Mouse (Mus musculus): ENCODE results near the gene Cd3d. TPM values are rescaled to one million over a fixed set of nuclear protein-coding genes. Genes with fewer than 3 reads are reported as not detected.

Gene Cd3d
- polyA plus RNA-seq, 1 experiment from 2014 or later: not detected

GRCm38 (mm10) chr9:44980242-44980641 lies 1.3 kb upstream of the Cd3d start, which contains the start of gene Cd3g:
TSS of gene Cd3g (minus strand) at chr9:44980431.
- Histone ChIP-seq H3K36me3 (replicated peaks) (no peaks in the 10 kb centered on the region), H3K27me3 (ENCODE audit: poor library complexity, severe bottlenecking) (no peaks in the 10 kb centered on the region), H3K27ac (no peak within 1 kb of the TSS), H3K4me3 (no peak within 1 kb of the TSS), H3K4me1 (no peaks in the 10 kb centered on the region), H3K9me3 (no peaks in the 10 kb centered on the region)
- no peak for DNase-seq (ENCODE audit: extremely low spot score, low spot score)
- 75% methylated on average over 3 of the region's 3 CpGs for WGBS

- H3K27ac ChIP-seq: no peak overlapping the region
- no peak overlapping the region for H3K4me3 ChIP-seq
- no peaks in the 10 kb centered on the region for H3K4me1 ChIP-seq
- no peaks in the 10 kb centered on the region for H3K9me3 ChIP-seq
- H3K36me3 ChIP-seq (replicated peaks): no peaks in the 10 kb centered on the region
- no peaks in the 10 kb centered on the region for H3K27me3 ChIP-seq (ENCODE audit: poor library complexity, severe bottlenecking)
- DNase-seq (ENCODE audit: extremely low spot score, low spot score): no peak
- WGBS: 94% methylated on average over 2 of the region's 2 CpGs
These were observed 482 bp upstream of the Cd3d start for GRCm38 (mm10) chr9:44981104-44981503.

GRCm38 (mm10) chr9:44982081-44982480 lies 495 bp downstream of the Cd3d start:
- Histone ChIP-seq H3K27ac (no peak overlapping the region), H3K27me3 (ENCODE audit: poor library complexity, severe bottlenecking) (no peaks in the 10 kb centered on the region), H3K4me3 (no peak overlapping the region), H3K9me3 (no peaks in the 10 kb centered on the region), H3K4me1 (no peaks in the 10 kb centered on the region), H3K36me3 (replicated peaks) (no peaks in the 10 kb centered on the region)
- 91% methylated on average over 8 of the region's 8 CpGs for WGBS
- DNase-seq (ENCODE audit: extremely low spot score, low spot score): no peak

- DNase-seq (ENCODE audit: extremely low spot score, low spot score): no peak
- Histone ChIP-seq H3K4me1 (no peaks in the 10 kb centered on the region), H3K27me3 (ENCODE audit: poor library complexity, severe bottlenecking) (no peaks in the 10 kb centered on the region), H3K4me3 (no peak overlapping the region), H3K9me3 (no peaks in the 10 kb centered on the region), H3K36me3 (replicated peaks) (no peaks in the 10 kb centered on the region), H3K27ac (no peak overlapping the region)
- 91% methylated on average over 3 of the region's 3 CpGs for WGBS
These were observed 945 bp downstream of the Cd3d start for GRCm38 (mm10) chr9:44982531-44982930.

GRCm38 (mm10) chr9:44983001-44983400 lies 1.4 kb downstream of the Cd3d start:
- Histone ChIP-seq H3K4me3 (no peak overlapping the region), H3K27me3 (ENCODE audit: poor library complexity, severe bottlenecking) (no peaks in the 10 kb centered on the region), H3K27ac (no peak overlapping the region), H3K9me3 (no peaks in the 10 kb centered on the region), H3K36me3 (replicated peaks) (no peaks in the 10 kb centered on the region), H3K4me1 (no peaks in the 10 kb centered on the region)
- 86% methylated on average over 2 of the region's 2 CpGs for WGBS
- DNase-seq (ENCODE audit: extremely low spot score, low spot score): no peak

GRCm38 (mm10) chr9:44985721-44986161 lies 4.2 kb downstream of the Cd3d start:
- no peaks in the 10 kb centered on the region for H3K9me3 ChIP-seq
- WGBS: 85% methylated on average over 3 of the region's 3 CpGs
- no peaks in the 10 kb centered on the region for H3K4me1 ChIP-seq
- no peak for DNase-seq (ENCODE audit: extremely low spot score, low spot score)
- no peaks in the 10 kb centered on the region for H3K27me3 ChIP-seq (ENCODE audit: poor library complexity, severe bottlenecking)
- H3K36me3 ChIP-seq (replicated peaks): no peaks in the 10 kb centered on the region
- no peak overlapping the region for H3K4me3 ChIP-seq
- no peak overlapping the region for H3K27ac ChIP-seq

GRCm38 (mm10) chr9:44986242-44986781 lies 4.7 kb downstream of the Cd3d start:
- 77% methylated on average over 14 of the region's 14 CpGs for WGBS

GRCm38 (mm10) chr9:44986976-44987375 lies 5.4 kb downstream of the Cd3d start:
- Histone ChIP-seq H3K27me3 (ENCODE audit: poor library complexity, severe bottlenecking) (no peaks in the 10 kb centered on the region), H3K36me3 (replicated peaks) (no peaks in the 10 kb centered on the region), H3K4me3 (no peak overlapping the region), H3K27ac (no peak overlapping the region), H3K9me3 (no peaks in the 10 kb centered on the region), H3K4me1 (no peaks in the 10 kb centered on the region)
- 79% methylated on average over 5 of the region's 5 CpGs for WGBS
- DNase-seq (ENCODE audit: extremely low spot score, low spot score): no peak

More at GRCm38 (mm10) chr9:44986242-44986781, 4.7 kb downstream of the Cd3d start:
- H3K36me3 ChIP-seq (replicated peaks): no peaks in the 10 kb centered on the region
- no peak overlapping the region for H3K27ac ChIP-seq
- no peaks in the 10 kb centered on the region for H3K9me3 ChIP-seq
- no peaks in the 10 kb centered on the region for H3K27me3 ChIP-seq (ENCODE audit: poor library complexity, severe bottlenecking)
- no peaks in the 10 kb centered on the region for H3K4me1 ChIP-seq
- H3K4me3 ChIP-seq: no peak overlapping the region
- no peak for DNase-seq (ENCODE audit: extremely low spot score, low spot score)

- H3K4me1 ChIP-seq: no peaks in the 10 kb centered on the region
- H3K4me3 ChIP-seq: no peak overlapping the region
- no peaks in the 10 kb centered on the region for H3K27me3 ChIP-seq (ENCODE audit: poor library complexity, severe bottlenecking)
- no peak for DNase-seq (ENCODE audit: extremely low spot score, low spot score)
- no peak overlapping the region for H3K27ac ChIP-seq
- no peaks in the 10 kb centered on the region for H3K36me3 ChIP-seq (replicated peaks)
- no peaks in the 10 kb centered on the region; the same call in 1 of the 2 replicates for H3K9me3 ChIP-seq
- 87% methylated on average over 2 of the region's 2 CpGs for WGBS
These were observed 10.2 kb downstream of the Cd3d start for GRCm38 (mm10) chr9:44991821-44992220.

- no peak overlapping the region for H3K27ac ChIP-seq
- H3K36me3 ChIP-seq (replicated peaks): no peaks in the 10 kb centered on the region
- DNase-seq (ENCODE audit: extremely low spot score, low spot score): no peak
- H3K27me3 ChIP-seq (ENCODE audit: poor library complexity, severe bottlenecking): no peaks in the 10 kb centered on the region
- no peaks in the 10 kb centered on the region; the same call in 1 of the 2 replicates for H3K9me3 ChIP-seq
- H3K4me1 ChIP-seq: no peaks in the 10 kb centered on the region
- H3K4me3 ChIP-seq: no peak overlapping the region
These were observed 10.7 kb downstream of the Cd3d start for GRCm38 (mm10) chr9:44992271-44992670.

- H3K27ac ChIP-seq: no peak overlapping the region
- H3K4me3 ChIP-seq: no peak overlapping the region
- no peak for DNase-seq (ENCODE audit: extremely low spot score, low spot score)
- 96% methylated on average over 2 of the region's 2 CpGs for WGBS
- H3K4me1 ChIP-seq: no peaks in the 10 kb centered on the region
- no peaks in the 10 kb centered on the region for H3K36me3 ChIP-seq (replicated peaks)
- no peaks in the 10 kb centered on the region for H3K27me3 ChIP-seq (ENCODE audit: poor library complexity, severe bottlenecking)
- H3K9me3 ChIP-seq: no peaks in the 10 kb centered on the region; the same call in 1 of the 2 replicates
These were observed 11.7 kb downstream of the Cd3d start for GRCm38 (mm10) chr9:44993268-44993667.

GRCm38 (mm10) chr9:44994962-44995361 lies 13.4 kb downstream of the Cd3d start:
- WGBS: 85% methylated on average over 4 of the region's 4 CpGs
- Histone ChIP-seq H3K9me3 (no peaks in the 10 kb centered on the region; the same call in 1 of the 2 replicates), H3K27me3 (ENCODE audit: poor library complexity, severe bottlenecking) (no peaks in the 10 kb centered on the region), H3K4me3 (no peak overlapping the region), H3K4me1 (no peaks in the 10 kb centered on the region), H3K27ac (no peak overlapping the region), H3K36me3 (replicated peaks) (no peaks in the 10 kb centered on the region)
- DNase-seq (ENCODE audit: extremely low spot score, low spot score): no peak

GRCm38 (mm10) chr9:44996590-44996989 lies 15.0 kb downstream of the Cd3d start:
- no peak overlapping the region for H3K4me3 ChIP-seq
- H3K9me3 ChIP-seq: no peaks in the 10 kb centered on the region; the same call in 1 of the 2 replicates
- no peak overlapping the region for H3K27ac ChIP-seq
- no peaks in the 10 kb centered on the region for H3K36me3 ChIP-seq (replicated peaks)
- 95% methylated on average over 7 of the region's 7 CpGs for WGBS
- H3K4me1 ChIP-seq: no peaks in the 10 kb centered on the region
- H3K27me3 ChIP-seq (ENCODE audit: poor library complexity, severe bottlenecking): no peaks in the 10 kb centered on the region
- no peak for DNase-seq (ENCODE audit: extremely low spot score, low spot score)

- Histone ChIP-seq H3K4me1 (no peaks in the 10 kb centered on the region), H3K36me3 (replicated peaks) (no peaks in the 10 kb centered on the region), H3K27ac (no peak overlapping the region), H3K4me3 (no peak overlapping the region), H3K27me3 (ENCODE audit: poor library complexity, severe bottlenecking) (no peaks in the 10 kb centered on the region), H3K9me3 (no peaks in the 10 kb centered on the region; the same call in 1 of the 2 replicates)
- DNase-seq (ENCODE audit: extremely low spot score, low spot score): no peak
- 83% methylated on average over 11 of the region's 11 CpGs for WGBS
These were observed 16.6 kb downstream of the Cd3d start for GRCm38 (mm10) chr9:44998138-44998537.
